Mouse (Mus musculus): Measurements from ENCODE around the gene Ano6.

GRCm38 (mm10) chr15:95844412-95844811 is 53.8 kb downstream of the Ano6 start:
- TF ChIP-seq CTCF (IDR thresholded peaks at IDR 0.05; ENCODE audit: low read depth), result no peak
- no peak for TF ChIP-seq EP300 (IDR thresholded peaks at IDR 0.05; ENCODE audit: low read depth)
